Mouse (Mus musculus) thymus, adult 18-20 months (tissue): ENCODE results near the gene Usb1.

Source experiments
- DNase-seq, 2 experiments: peaks; one replicate each; pipeline ENCODE4 v3.0.0; 2022; ENCODE audit warnings: mixed read lengths in 2 of 2

Usb1 gene

DNA sequence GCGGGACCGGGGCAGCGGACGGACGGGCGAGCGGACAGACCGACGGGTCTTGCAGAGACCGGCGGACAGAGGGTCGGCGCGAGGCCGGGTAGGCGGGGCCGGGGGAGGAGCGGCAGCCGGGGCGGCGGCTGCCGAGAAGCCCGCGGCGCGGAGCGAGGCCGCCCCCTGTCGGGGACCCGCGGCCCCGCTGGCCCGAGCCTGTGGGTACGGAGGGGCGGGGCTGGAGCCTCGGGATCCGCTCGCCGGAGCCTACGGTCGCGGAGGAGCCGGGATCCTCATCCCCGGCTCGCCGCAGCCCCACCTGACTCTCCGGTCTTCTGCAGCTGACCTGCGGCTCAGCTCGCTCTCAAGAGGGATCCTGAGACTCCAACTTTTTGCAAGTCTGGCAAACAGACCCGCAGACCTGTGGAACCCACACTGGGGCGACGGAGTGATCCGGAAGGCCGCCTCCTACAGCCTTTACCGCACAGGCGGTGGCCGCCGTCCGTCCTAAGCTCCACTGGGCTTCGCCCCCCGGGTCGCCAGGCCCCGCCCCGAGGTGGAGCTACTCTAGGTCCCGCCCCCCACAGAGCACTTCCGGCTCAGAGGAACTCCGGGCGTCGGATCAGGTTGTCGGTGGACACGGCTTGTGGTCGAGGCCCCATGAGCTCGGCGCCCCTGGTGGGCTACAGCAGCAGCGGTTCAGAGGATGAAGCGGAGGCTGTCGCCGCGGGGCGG is at the start of gene Usb1, which contains the start of gene Zfp319:
Gene Usb1, plus strand, starts transcription at position 565 of the 717 bp plus-strand sequence.
Gene Zfp319, minus strand, starts transcription at position 231 of the 717 bp plus-strand sequence.
- peak; percentile 88 to 91 for DNase-seq

DNA sequence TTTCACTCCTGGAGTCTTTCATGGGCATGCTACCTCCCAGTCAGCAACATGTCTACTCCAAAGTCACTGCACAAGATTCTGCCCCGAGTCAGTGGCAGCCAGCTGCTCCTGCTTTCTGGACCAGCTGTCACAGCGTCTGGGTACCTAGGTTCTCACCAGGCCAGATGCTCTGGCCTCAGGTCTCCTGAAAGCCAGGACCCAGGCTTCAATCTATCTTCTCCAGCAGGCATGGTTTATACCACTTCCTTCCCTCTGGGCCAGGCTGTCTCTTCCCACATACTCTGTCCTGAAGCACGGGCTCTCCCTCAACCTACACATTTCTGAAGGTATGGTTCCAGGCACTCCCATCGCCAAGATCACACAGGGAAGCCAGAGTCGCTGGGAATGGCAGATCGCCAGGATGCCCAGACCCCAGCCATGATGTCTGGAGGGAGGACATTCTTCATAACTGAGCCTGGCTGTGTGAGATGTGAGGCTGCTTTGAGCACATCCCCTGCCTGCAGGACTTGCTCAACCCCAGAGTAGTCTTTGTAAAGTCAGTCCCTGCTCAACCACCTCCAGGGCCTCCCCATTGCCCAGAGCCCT is 42.9 kb upstream of the Usb1 start:
- no peak for DNase-seq

DNA sequence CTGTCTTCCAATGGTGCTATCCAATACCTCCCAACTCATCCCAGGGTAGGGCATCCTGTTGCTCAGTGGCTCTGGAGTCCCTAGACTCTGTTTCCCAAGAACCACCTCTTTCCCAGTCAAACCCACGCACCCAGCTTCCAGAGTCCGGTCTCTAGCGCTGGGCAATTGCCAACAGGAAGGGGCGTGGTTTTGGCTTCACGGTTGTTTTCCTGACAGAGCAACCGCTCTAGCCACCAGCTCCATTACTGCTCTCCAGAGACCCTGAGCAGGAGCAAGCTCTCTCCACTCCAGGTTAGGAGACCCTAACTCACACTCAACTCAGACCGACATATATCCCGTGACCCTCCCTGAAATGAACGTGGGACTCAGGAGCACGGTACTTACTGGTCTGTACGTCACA is 38.9 kb upstream of the Usb1 start:
- DNase-seq = no peak

DNA sequence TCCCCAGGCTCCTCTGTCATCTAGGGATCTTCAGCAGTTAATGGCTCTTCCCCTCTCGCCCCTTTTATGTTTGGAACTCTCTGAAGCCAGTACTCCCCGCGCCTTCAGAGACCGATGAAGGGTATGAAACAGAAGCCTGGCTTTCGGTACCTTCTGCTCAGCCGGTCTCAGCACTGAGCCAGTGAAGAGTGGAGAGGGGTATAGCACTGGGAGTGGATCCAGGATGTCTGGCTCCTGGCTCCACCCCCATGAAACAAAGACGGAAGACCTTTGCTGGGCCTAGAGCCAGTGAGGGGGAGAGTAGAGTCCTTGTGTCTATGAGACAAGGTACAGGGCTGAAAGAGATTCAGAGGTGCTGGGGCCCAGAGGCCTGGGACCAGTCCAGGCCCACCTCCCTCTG is 38.2 kb upstream of the Usb1 start:
- no peak for DNase-seq

DNA sequence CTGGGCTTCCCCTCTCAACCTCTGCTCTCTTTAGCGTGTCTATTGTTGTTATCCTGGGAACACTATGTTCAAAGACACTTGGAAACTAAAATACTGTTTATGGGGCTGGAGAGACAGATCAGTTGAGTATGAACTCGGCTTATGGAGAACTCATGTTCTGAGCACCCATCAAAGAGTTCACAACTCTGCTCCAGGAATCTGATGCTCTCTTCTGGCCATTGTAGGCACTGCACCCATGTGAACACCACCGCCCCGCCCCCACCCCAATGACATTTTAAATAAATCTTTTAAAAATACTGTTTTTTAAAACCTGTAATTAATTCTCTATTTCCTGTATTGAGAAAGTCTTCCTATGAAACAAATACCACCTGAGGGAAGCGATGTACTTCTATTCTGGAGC is 29.7 kb upstream of the Usb1 start:
- DNase-seq = no peak

DNA sequence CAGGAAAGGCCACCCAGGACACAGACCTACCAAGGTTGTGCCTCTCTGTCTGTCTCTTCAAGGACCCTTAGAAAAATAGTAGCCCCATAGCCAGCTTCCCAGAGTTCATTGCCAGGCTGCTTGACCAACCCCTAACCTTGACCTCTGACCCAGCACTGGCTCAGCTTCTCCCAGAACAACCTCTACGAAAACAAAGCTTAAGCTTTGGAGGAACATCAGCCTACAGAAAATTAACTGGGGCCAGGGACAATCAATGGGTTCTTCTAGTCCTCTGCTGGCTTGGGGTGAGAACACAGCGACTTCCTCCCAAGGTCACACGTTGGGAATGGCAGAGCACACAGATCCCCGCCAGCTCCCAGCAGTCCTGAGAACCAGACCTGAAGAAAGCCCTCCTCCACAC is 26.6 kb upstream of the Usb1 start:
- no peak for DNase-seq

DNA sequence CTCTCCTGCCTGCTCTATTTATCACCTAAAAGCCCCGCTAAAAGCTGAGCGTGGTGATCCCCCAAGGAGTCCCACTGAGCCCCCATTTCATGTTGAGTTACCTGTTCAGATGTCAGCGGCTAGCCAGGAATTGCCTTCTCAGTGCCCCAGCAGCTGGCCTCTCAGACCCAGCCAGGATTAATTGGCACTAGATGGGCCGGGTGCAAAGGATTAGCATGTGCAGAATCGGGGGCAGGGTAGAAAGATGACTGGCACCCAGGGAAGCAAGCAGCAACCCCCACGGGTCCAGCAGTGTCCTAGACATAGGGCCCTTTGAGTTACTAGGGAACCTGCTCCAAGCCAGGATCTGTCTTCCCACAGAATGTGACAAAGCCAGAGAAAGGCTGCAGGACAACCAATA is 25.7 kb upstream of the Usb1 start, which contains the start of gene Cngb1:
Gene Cngb1, minus strand, starts transcription at position 155 of the 400 bp plus-strand sequence.
- no peak for DNase-seq

DNA sequence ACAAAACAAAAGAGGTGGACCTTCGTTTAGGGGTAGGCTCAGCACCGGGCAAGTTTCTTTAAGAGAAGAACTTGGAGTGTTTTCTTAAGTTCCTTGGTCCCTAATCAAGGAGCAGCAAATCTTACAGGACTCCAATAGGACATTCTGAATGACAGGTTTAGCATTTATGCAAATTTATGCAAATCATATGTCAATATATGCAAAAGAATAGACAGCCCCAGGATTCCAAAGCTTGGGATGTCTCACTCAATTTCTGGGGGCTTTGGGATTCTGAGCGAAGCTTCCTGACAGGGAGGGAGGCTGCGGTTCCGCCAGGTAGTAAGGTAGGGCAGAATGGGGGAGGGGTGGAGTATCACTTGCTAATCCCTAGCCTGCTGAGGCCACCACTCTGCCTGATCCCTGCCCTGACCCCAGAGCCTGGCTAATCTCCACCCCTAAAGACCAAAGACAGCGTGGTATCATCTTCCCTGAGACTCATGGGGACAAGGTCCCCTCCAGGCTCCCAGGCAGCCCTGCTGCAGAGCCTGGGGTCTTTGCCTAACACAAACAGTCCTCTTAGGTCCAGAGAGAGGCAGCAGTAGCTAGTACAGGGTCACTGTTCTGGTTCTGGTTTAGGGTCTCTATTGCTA is 21.6 kb upstream of the Usb1 start, which contains the start of gene Tepp:
Gene Tepp, plus strand, starts transcription at position 225 of the 629 bp plus-strand sequence.
- no peak for DNase-seq

DNA sequence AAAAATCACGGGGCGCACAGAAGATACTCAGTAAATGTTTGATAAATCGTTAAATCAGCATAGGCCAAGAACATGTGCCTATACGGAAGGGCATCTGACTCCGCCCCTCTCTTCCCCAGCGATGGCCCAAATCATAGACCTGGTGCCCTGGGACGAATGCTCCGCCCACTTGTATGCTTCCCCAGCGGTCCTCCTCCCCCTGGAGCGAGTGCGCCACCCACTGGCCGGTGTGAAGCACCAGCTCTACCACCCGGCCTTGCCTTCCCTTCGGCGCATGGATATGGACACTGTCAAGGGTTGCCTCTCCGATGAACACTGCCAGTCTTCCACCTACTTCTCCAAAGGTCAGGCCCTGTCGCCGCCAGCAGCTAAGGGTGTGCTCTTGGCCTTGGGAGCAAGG is 19.2 kb upstream of the Usb1 start:
- DNase-seq = no peak

DNA sequence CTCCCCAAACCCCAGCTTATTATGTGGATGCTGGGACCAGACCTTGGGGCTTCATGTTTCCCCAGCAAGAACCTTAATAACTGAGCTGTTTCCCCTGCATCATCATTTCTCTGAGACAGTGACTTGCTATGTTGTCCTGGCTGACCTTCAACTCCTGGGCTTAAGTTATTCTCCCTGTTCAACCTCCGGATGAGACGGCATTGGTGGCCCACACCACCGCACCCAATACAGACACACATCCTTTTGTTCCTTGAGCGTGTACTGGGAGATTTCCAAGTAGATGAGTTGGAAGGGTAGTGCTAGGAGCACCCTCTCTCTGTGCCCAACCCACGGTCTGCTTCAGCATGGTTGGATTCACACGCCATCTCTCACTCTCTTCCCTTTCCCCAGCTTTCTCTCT is 18.2 kb upstream of the Usb1 start:
- DNase-seq = no peak

DNA sequence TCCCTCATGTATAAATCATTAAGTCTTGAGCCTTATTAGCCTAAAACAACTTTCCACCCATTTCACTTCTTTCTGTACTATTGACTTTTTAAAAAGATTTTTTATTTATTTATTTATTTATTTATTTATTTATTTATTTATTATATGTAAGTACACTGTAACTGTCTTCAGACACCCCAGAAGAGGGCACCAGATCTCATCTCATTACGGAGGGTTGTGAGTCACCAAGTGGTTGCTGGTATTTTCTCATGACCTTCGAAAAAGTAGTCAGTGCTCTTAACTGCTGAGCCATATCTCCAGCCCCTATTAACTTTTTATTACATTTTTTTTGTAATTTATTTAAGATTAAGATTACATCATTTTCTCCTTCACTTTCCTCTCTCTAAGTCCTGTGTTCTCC is 17.4 kb upstream of the Usb1 start:
- DNase-seq = no peak

DNA sequence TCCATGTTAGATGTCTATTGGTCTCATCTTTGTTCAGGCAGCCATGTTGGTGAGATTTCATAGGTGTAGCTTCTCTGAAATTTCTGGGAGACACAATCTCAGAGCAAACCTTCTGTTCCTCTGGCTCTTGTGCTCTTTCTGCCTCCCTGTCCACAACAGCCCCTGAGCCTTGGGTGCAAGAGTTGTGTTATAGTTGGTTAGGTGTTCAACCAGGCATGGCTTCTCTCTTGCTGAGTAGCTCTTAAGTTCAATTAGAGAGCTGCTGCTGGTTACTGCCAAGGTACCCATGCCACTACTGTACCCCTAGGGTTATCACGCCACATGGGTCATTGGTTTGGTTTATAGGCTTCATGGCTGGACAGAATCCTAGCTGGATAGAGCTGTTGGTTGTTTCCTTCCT is 16.7 kb upstream of the Usb1 start:
- no peak for DNase-seq

DNA sequence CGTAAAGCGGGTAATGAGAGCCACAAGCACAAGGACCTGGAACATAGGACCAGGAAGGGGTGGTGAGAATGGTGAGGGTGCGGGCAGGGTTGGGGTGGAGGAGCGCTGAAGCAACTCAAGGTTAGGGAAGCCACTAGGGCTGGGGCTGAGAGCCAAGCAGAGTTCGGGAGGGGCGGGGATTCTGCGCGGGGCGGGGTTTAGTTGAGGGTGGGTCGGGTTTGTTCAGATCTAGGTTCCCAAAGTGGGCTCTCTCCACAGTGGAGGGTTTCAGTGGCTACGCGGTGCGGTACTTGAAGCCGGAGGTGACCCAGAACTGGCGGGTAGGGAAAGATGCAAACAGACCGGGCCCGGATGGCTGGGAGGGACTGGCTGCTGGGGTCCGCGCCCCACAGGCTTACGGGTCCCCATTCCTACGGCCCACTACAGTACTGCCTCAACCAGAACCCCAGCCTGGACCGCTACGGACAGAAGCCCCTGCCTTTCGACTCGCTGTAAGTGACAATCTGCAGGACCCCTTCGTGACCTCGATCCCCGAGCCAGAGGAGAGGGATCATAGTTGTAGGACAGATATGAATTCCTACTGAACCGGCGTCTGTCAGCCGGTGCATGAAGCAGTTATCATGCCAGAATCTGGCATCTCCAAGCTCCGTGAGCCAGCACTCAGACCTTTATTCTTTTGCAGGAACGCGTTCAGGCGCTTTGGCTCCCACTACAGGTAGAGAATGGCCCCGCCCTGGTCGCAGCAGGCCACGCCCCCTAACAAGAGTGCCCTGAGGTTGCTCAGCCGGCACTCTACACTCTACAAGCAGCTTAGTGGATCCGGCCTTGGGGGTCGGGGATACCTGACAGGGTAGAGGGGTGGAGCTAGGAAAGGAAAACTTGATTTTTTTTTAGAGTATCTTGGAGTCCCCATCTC is 11.6 kb upstream of the Usb1 start:
- peak; percentile 68 to 69 for DNase-seq

DNA sequence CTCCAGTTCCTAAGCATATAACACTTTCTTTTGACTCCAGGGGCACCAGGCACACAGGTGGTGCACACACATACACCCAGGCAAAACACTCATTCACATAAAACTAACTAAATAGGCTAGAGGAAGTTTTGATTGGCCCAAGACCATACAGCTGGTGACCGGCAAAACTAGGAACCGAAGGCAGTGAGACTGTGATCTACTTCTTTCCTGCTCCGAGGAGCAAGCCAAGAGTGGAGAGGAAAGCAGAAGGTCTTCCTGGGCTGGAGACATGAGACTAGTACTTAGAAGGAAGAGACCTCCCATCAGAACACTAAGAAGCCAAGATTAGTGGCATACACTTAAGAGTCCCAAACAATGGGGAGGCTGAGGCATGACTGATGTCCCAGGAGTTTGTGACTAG is 8.9 kb upstream of the Usb1 start:
- DNase-seq = no peak

DNA sequence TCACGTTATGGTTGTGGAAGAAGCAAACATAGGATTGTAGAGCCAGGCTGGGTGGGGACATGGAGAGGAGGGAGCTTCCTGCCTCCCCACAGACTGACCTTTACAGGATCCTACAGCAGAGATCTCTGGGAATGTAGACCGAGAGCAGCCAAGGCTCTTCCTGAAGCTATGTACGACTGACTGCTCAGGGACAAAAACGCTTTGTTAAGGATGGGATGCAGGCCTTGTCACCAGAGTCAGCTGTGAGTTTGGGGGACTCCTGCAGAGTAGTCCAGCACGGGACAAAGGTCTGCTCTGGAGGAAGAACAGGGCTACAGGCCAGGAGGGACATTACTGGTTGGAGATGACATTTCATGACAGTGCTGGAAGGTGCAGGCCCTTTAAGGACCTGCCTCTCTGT is 7.4 kb upstream of the Usb1 start:
- no peak for DNase-seq

DNA sequence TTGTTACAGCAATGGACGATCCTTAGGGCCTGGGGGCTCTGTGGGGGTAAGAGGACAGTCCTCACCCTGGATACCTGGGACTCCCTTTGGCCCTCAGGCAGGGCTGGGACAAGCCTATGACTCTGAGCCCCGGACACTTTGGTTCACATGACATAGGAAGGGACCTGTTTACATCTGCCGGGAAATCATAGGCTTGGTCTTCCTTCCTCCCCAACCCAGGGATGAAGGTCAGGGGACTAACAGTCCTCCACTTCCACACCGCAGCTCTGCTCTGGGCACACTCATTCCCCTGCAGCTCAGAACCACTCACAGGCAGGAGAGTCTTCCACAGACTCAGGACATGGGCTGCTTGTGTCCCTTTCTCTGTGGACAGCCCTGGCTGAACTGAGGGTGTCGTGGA is 5.3 kb upstream of the Usb1 start:
- DNase-seq = no peak

DNA sequence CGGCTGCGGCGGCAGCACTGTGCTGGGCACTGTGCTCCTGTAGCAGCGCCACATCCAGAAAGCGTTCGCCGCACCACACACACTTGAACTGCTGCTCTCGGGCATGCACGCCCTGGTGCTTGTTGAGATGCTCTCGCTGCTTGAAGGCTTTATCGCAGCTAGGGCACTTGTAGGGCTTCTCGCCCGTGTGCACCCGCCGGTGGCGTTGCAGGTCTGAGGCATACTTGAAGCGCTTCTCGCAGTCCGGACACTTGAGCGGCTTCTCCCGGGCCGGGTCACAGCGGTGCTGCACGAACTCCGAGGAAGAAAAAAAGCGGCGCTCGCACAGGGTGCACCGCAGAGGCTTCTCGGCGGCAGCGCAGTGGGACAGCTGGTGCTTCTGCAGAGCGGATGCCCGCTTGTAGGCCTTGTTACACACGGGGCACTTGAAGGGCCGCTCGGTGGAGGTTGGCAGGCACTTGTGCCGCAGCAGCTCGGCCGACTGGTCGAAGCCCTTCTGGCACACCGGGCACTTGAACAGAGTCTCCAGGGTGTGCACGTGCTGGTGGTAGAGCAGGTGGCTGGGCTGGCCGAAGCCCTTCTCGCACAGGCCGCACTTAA is 4.1 kb upstream of the Usb1 start:
- no peak for DNase-seq

DNA sequence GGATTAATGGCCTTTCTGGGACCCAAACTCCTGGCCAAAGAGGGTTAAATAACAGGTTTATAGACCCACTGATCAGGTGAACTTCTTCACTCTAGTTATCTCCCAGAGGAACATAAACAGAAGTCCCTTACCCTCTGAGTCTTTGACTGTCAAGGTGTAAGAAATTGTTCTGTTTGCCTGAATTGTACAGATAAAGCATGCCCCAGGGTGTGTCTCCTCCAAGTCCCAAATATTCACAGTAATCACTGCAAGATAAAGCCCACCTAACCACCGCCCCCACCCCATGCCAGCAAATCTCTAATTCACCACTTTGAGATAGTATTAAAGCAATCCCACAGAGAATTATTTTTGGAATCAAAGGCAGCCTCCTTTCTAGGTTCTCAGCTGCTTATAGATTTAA is 1.7 kb upstream of the Usb1 start:
- DNase-seq = no peak

DNA sequence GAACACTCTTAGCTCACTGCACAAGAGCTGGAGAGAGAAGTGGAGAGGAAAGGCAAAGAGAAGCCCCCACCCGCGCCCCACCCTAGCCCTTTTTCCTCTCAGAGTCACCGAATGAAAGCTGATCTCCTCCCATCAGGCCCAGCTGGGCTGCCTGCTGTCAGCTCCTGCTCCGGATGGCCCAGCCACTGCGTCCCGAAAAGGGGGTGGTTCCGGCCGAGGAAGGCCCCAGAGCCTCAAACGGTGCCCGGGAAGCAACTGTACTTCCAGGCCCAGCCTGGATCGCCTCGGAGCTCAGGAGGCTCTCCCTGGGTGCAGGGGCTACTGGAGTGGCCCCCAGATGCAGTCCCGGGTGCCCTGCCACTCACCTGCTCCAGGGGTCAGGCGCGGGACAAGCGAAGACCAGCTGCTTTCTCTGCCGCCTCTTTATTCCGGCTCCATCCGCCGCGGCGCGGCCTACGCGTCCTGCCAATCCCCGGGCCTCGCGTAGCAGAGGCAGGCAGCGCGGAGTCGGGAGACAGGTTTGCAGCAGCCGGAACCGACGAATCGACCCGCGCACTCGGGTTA is 846 bp upstream of the Usb1 start:
- DNase-seq = no peak

DNA sequence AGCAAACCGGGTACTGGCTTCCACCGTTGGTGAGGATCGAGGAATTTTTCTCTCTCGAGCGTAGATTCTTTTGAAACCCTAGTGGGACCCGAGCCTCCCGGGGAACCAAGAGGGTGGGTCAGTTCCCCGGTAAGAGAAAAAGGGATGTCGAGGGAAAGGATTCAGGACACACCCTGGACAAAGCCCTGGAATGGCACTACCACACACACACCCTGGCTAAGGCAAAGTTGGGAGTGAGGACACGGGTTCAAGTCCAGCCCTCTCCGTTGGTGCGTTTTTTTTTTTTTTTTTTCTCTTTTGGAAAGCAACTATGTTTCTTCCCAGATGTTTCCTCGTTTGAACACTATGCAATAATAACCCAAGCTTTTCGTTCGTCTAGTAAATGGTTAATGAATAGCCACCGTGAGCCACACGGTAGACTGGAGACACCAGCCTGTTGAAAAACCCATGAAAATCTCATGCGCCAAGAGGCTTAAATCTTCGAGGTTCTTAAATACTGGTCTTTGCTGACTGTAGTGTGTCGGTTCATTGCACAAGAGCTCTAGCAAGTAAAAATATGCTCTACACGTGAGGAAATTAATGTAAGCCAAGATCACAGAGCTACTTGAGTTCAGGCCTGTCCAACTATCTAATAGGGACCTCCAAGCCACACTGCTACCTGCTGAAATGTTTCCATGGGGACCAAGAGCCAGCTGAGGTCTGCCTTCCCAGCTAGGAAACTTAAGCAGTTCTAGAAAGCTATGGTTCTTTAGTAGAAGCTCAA is 534 bp downstream of the Usb1 start:
- no peak for DNase-seq

DNA sequence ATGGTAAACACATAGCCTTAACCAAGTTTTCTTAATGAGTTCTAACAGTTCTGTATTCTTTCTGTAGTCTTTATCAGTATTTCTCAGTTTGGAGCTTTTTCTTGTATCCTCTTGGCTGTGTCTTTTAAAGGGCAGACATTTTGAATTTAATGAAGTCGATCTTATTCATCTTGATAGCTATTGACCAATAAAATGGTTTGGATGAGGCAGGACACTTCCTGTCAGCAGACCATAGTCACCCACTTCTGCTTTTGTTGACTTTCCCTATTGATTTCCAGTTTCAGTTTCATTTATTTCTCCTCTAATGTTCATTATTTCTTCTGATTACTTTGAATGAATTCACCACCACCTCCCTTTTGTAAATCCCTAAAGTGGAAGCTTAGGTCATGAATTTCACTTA is 3.6 kb downstream of the Usb1 start:
- DNase-seq = no peak

DNA sequence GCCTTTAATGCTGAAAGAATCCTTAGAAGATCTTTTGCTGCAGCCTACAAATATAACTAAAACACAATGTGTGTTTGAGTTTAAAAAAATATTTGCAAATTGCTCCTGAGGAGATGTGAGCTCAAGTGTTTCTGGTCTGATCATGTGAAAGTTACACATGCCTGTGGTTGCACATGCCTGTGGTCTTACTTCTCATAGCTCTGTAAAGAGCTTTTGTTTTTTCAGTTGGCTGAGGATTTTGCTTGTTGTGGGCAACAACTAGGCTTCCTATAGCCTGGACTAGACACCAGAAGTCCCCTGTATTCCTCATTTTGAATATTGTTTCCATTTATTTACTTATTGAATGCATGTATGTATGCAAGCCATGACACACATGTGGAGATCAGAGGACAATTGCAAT is 4.3 kb downstream of the Usb1 start:
- DNase-seq = no peak
